ENCODE assay signal across 16 mouse cellular contexts in genomic region chr10:12701694-12702093, GRCm38 (mm10).
DNase-seq lines count a peak whose midpoint lies in the region; ATAC-seq lines count a peak whose summit lies in the region.
"Had no signal": no experiment of that assay in that cellular context is flagged by ENCODE, and none has a peak within 500 bp of the region (broad histone marks: within the 10 kb centered on the region; RNA-seq: fewer than 3 reads in every experiment).

No protein-coding gene starts in this region.

- DNase-seq in adrenal gland, postnatal 36 days = peak; percentile 15 to 33
- DNase-seq in adrenal gland, adult 8-10 months = no peak
- no peak for DNase-seq in kidney, postnatal 4 days
- peak; percentile 32 for DNase-seq in MN1 (ENCODE audit: low spot score)
- DNase-seq in forebrain, embryonic 11.5 days (ENCODE audit: low spot score) = no peak
- DNase-seq: cerebellum, adult 11-12 months; gastrocnemius, postnatal 10 days; kidney, adult 18-20 months; right cerebral cortex, postnatal 14 days had no signal

- H3K4me1 ChIP-seq in kidney, embryonic 15.5 days = peaks cover 21% of the 10 kb centered on the region
- H3K4me1 ChIP-seq in heart, embryonic 11.5 days (ENCODE audit: control insufficient read depth, insufficient read depth, low read length) = peaks cover 14% of the 10 kb centered on the region; the same call in 1 of the 2 replicates
- no peaks in the 10 kb centered on the region for H3K4me1 ChIP-seq in forebrain, embryonic 11.5 days (replicated peaks; ENCODE audit: control insufficient read depth, insufficient read depth, low read length)
- H3K4me1 ChIP-seq: forebrain, embryonic 12.5 days had no signal

- H3K36me3 ChIP-seq in kidney, embryonic 15.5 days = peaks cover 24% of the 10 kb centered on the region
- H3K36me3 ChIP-seq in heart, embryonic 11.5 days (ENCODE audit: control insufficient read depth, insufficient read depth, low read length) = no peaks in the 10 kb centered on the region
- H3K36me3 ChIP-seq in forebrain, embryonic 11.5 days (ENCODE audit: control insufficient read depth, insufficient read depth, low read length) = no peaks in the 10 kb centered on the region; the same call in 1 of the 2 replicates
- H3K36me3 ChIP-seq: forebrain, embryonic 12.5 days had no signal

- H3K9me3 ChIP-seq in kidney, embryonic 15.5 days (replicated peaks) = no peaks in the 10 kb centered on the region
- H3K9me3 ChIP-seq in heart, embryonic 11.5 days (replicated peaks; ENCODE audit: control insufficient read depth, low read length) = no peaks in the 10 kb centered on the region
- no peaks in the 10 kb centered on the region for H3K9me3 ChIP-seq in forebrain, embryonic 11.5 days (ENCODE audit: control insufficient read depth, low read length)
- H3K9me3 ChIP-seq: forebrain, embryonic 12.5 days; liver, embryonic 12.5 days had no signal

- H3K27me3 ChIP-seq in kidney, embryonic 15.5 days = no peaks in the 10 kb centered on the region
- H3K27me3 ChIP-seq in heart, embryonic 11.5 days (ENCODE audit: control insufficient read depth, insufficient read depth, low read length) = no peaks in the 10 kb centered on the region
- H3K27me3 ChIP-seq in forebrain, embryonic 11.5 days (ENCODE audit: control insufficient read depth, insufficient read depth, low read length) = no peaks in the 10 kb centered on the region
- H3K27me3 ChIP-seq: forebrain, embryonic 12.5 days; liver, embryonic 12.5 days; Patski had no signal

- 53% methylated on average over 7 of the region's 7 CpGs for WGBS in kidney, embryonic 15.5 days
- WGBS in heart, embryonic 11.5 days (ENCODE audit: insufficient replicate concordance) = 74% methylated on average over 7 of the region's 7 CpGs
- WGBS in forebrain, embryonic 11.5 days = 87% methylated on average over 7 of the region's 7 CpGs

- H3K4me3 ChIP-seq in kidney, embryonic 15.5 days (replicated peaks) = no peak overlapping the region
- H3K4me3 ChIP-seq in heart, embryonic 11.5 days (ENCODE audit: low read depth, low read length) = no peak overlapping the region
- no peak overlapping the region for H3K4me3 ChIP-seq in forebrain, embryonic 11.5 days (ENCODE audit: low read depth, low read length)
- H3K4me3 ChIP-seq: forebrain, embryonic 12.5 days; liver, embryonic 12.5 days had no signal

- peak; percentile 31 for ATAC-seq in kidney, embryonic 15.5 days (replicated peaks; ENCODE audit: low FRiP score)
- no peak for ATAC-seq in heart, embryonic 11.5 days (replicated peaks; ENCODE audit: insufficient number of reproducible peaks, low FRiP score, low TSS enrichment)
- ATAC-seq in forebrain, embryonic 11.5 days (replicated peaks; ENCODE audit: low FRiP score) = no peak
- ATAC-seq in granulocyte monocyte progenitor cell, adult 5-6 weeks (replicated peaks; ENCODE audit: poor library complexity, severe bottlenecking) = no peak
- ATAC-seq: activated CD4-positive, CD25-positive, alpha-beta regulatory T cell, adult 4 months; liver, embryonic 12.5 days; Patski had no signal

- no peak overlapping the region for H3K9ac ChIP-seq in kidney, embryonic 15.5 days
- H3K9ac ChIP-seq in heart, embryonic 11.5 days (ENCODE audit: low read depth, low read length) = no peak overlapping the region
- no peak overlapping the region for H3K9ac ChIP-seq in forebrain, embryonic 11.5 days (ENCODE audit: low read length)
- H3K9ac ChIP-seq: forebrain, embryonic 12.5 days; liver, embryonic 12.5 days had no signal

- H3K4me2 ChIP-seq in kidney, embryonic 15.5 days = no peak overlapping the region
- no peak overlapping the region for H3K4me2 ChIP-seq in heart, embryonic 11.5 days
- H3K4me2 ChIP-seq in forebrain, embryonic 11.5 days (ENCODE audit: low read depth, low read length, severe bottlenecking) = no peak overlapping the region
- H3K4me2 ChIP-seq: forebrain, embryonic 12.5 days; liver, embryonic 12.5 days had no signal

- H3K27ac ChIP-seq in kidney, embryonic 15.5 days = peak overlapping the region; percentile 75
- H3K27ac ChIP-seq in heart, embryonic 11.5 days (ENCODE audit: low read depth, low read length) = peak overlapping the region; percentile 35; the same call in 1 of the 2 replicates
- H3K27ac ChIP-seq in forebrain, embryonic 11.5 days (ENCODE audit: low read depth, low read length) = no peak overlapping the region
- H3K27ac ChIP-seq: forebrain, embryonic 12.5 days; liver, embryonic 12.5 days had no signal

Comparison
In these comparisons a context has a peak if more than half of its experiments do, and no peak if none do; other contexts are left out.
1. DNase-seq: peak in adrenal gland, postnatal 36 days (2 of 2) and MN1 (single experiment); none in adrenal gland, adult 8-10 months (single experiment), kidney, postnatal 4 days (0 of 2) and forebrain, embryonic 11.5 days (single experiment).